Mouse (Mus musculus) frontal cortex, postnatal 25 days (tissue): ENCODE results near the gene Csgalnact2.

Experiments
- DNase-seq, 2 experiments: peaks; one replicate each; pipeline ENCODE4 v3.0.0; 2022; ENCODE audit warnings: low spot score in 2 of 2

The Csgalnact2 gene

GRCm38 (mm10) chr6:118076256-118076655 lies 62.7 kb downstream of the Csgalnact2 start:
- no peak for DNase-seq

- no peak for DNase-seq
Observed at GRCm38 (mm10) chr6:118074151-118074550, 64.8 kb downstream of the Csgalnact2 start.

- DNase-seq, result no peak
Observed at GRCm38 (mm10) chr6:118072176-118072575, 66.8 kb downstream of the Csgalnact2 start.

- no peak for DNase-seq
Observed at GRCm38 (mm10) chr6:118071416-118071815, 67.5 kb downstream of the Csgalnact2 start.

- no peak for DNase-seq
Observed at GRCm38 (mm10) chr6:118071013-118071350, 68.0 kb downstream of the Csgalnact2 start.

- DNase-seq, result no peak
Observed at GRCm38 (mm10) chr6:118070321-118071012, 68.5 kb downstream of the Csgalnact2 start.

- no peak for DNase-seq
Observed at GRCm38 (mm10) chr6:118067720-118068119, 71.2 kb downstream of the Csgalnact2 start.

GRCm38 (mm10) chr6:118066199-118067081 lies 72.5 kb downstream of the Csgalnact2 start:
- peak in 1 of 2 experiments; percentile 50 for DNase-seq

GRCm38 (mm10) chr6:118065837-118066198 lies 73.1 kb downstream of the Csgalnact2 start:
- no peak for DNase-seq

- DNase-seq, result no peak
Observed at GRCm38 (mm10) chr6:118064968-118065530, 73.9 kb downstream of the Csgalnact2 start.

GRCm38 (mm10) chr6:118063266-118063665 lies 75.7 kb downstream of the Csgalnact2 start:
- DNase-seq, result no peak

- DNase-seq, result no peak
Observed at GRCm38 (mm10) chr6:118061266-118061665, 77.7 kb downstream of the Csgalnact2 start.
